Mouse (Mus musculus): ENCODE measurements around the gene Gm5938.

Gene Gm5938

GRCm38 (mm10) chrX:78125167-78125566, at the start of gene Gm5938:
Gene Gm5938, plus strand, starts transcription at chrX:78125467.
- no peak for DNase-seq (ENCODE audit: low spot score)

- DNase-seq (ENCODE audit: low spot score), result no peak
These were observed 34.0 kb upstream of the Gm5938 start, which contains the start of gene Obp1a for GRCm38 (mm10) chrX:78091274-78091673. Gene Obp1a, minus strand, starts transcription at chrX:78091374.

Measured in left cerebral cortex, adult 11 months (tissue).